Mouse (Mus musculus): ENCODE data around the gene Zfp683.

- TF ChIP-seq GATA1 (IDR thresholded peaks at IDR 0.05; ENCODE audit: low read length) (no peak), TAL1 (IDR thresholded peaks at IDR 0.05; ENCODE audit: low read length) (no peak)
These were observed at the start of gene Zfp683 for GRCm38 (mm10) chr4:134053538-134053937.
